Mouse (Mus musculus): ENCODE results near the gene Igsf3. TPM values are rescaled to one million over a fixed set of nuclear protein-coding genes. Genes with fewer than 3 reads are reported as not detected.
A peak's percentile ranks its signal among the peaks of the same experiment; 100 is the strongest.

Gene Igsf3
- polyA plus RNA-seq, 1 experiment from 2014 or later: 30.0 TPM

DNA sequence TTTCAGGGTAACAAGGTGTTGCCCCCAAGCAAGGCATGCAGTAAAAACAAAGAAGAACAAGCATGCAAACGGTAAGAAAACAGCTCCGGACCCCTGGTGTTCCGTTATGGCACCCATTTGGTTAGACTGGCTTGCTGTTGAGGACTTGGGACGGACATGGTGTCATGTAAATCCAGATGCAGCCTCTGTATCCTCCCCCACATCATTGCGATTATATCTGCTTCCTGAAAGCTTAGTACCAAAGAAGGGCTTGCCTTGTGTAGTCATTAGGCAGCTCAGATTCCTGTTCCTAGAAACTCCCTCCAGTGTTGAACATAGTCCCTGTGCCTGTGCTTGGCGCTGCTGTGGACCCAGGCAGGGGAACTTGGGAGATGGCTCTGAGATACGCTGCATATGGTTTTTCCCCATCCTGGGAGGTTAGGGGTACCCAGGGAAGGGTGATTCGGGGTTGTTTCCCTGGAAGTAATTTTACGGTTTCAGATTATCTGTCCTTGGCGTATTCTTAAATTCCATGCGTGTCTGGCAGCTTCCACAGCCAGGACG lies 60.2 kb downstream of the Igsf3 start:
- Histone ChIP-seq H3K27ac (ENCODE audit: low read depth, low read length) (no peak overlapping the region), H3K36me3 (ENCODE audit: control insufficient read depth, insufficient read depth, low read length) (peaks cover 16% of the 10 kb centered on the region), H3K4me2 (ENCODE audit: low read length) (no peak overlapping the region), H3K9ac (ENCODE audit: low read length) (no peak overlapping the region), H3K9me3 (replicated peaks; ENCODE audit: control insufficient read depth, low read length) (no peaks in the 10 kb centered on the region), H3K4me1 (ENCODE audit: control insufficient read depth, insufficient read depth, low read length) (no peaks in the 10 kb centered on the region), H3K4me3 (ENCODE audit: low read depth, low read length) (no peak overlapping the region), H3K27me3 (replicated peaks; ENCODE audit: control insufficient read depth, insufficient read depth, low read length) (no peaks in the 10 kb centered on the region)
- WGBS: 88% methylated on average over 12 of the region's 12 CpGs
- DNase-seq (ENCODE audit: low spot score): no peak
- no peak for ATAC-seq

DNA sequence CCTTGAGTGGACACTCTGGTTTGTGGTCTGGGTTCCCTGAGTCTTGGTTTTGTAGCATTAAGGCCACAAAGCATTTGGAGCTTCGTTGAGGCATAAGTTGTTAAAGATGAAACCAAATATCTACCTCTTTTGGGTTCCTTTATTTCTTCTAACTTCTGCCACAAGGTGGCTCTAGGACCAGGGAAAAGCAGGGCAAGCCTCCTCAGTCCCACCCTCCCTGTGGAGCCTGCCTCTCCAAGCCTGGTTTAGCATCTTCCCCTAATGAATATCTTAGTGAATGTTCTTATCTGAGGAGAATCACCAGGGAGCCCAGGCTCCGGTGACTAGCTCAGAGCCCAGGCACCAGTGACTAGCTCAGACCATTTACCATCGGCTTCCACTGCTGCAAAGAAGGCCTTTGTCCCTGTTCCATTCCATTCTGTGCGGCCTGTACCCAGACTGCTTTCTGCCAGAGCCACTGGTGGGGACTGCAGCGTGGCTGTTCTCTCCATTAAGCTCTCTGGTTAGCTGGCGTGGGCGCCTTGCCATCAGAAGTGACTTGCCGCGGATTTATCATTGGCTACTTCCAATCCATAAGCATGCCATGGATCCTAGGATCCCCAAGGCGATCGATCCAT lies 66.5 kb downstream of the Igsf3 start:
- H3K4me1 ChIP-seq (ENCODE audit: control insufficient read depth, insufficient read depth, low read length): peaks cover under 1% of the 10 kb centered on the region; the same call in 1 of the 2 replicates
- DNase-seq (ENCODE audit: low spot score) (peak; percentile 49), ATAC-seq (0 out of 2 replicates have a peak, but pooled peaks have one; percentile 47)
- H3K4me3 ChIP-seq (ENCODE audit: low read depth, low read length): no peak overlapping the region
- H3K27ac ChIP-seq (ENCODE audit: low read depth, low read length): no peak overlapping the region
- 70% methylated on average over 11 of the region's 11 CpGs for WGBS
- no peak overlapping the region for H3K4me2 ChIP-seq (ENCODE audit: low read length)
- H3K36me3 ChIP-seq (ENCODE audit: control insufficient read depth, insufficient read depth, low read length): peaks cover 6% of the 10 kb centered on the region
- no peaks in the 10 kb centered on the region for H3K27me3 ChIP-seq (replicated peaks; ENCODE audit: control insufficient read depth, insufficient read depth, low read length)
- no peak overlapping the region for H3K9ac ChIP-seq (ENCODE audit: low read length)
- H3K9me3 ChIP-seq (replicated peaks; ENCODE audit: control insufficient read depth, low read length): no peaks in the 10 kb centered on the region

DNA sequence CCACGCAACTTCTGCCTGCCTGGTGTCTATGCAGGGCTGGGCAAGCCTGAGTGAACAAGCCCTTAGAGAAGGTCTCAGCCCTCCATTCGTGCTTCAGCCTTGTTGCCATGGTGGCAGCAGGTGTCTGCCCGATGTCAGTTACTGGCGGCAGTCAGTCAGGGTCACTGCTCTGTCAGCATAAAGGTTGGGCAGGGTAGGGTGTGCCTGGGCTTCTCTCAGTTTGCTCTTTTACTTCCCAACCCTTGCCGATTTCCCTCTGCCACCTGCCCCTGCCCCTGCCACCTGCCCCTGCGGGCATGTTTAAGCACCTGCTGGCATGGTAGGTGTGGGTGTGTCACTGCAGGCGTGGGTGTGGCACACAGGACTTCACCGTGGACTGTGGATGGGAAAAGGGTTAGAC lies 67.6 kb downstream of the Igsf3 start:
- WGBS: 91% methylated on average over 8 of the region's 8 CpGs
- no peak for DNase-seq (ENCODE audit: low spot score)
- Histone ChIP-seq H3K27me3 (replicated peaks; ENCODE audit: control insufficient read depth, insufficient read depth, low read length) (no peaks in the 10 kb centered on the region), H3K4me2 (ENCODE audit: low read length) (no peak overlapping the region), H3K4me1 (ENCODE audit: control insufficient read depth, insufficient read depth, low read length) (peaks cover 6% of the 10 kb centered on the region), H3K36me3 (ENCODE audit: control insufficient read depth, insufficient read depth, low read length) (peaks cover 6% of the 10 kb centered on the region), H3K4me3 (ENCODE audit: low read depth, low read length) (no peak overlapping the region), H3K9ac (ENCODE audit: low read length) (no peak overlapping the region), H3K9me3 (replicated peaks; ENCODE audit: control insufficient read depth, low read length) (no peaks in the 10 kb centered on the region), H3K27ac (ENCODE audit: low read depth, low read length) (no peak overlapping the region)
- ATAC-seq: no peak

DNA sequence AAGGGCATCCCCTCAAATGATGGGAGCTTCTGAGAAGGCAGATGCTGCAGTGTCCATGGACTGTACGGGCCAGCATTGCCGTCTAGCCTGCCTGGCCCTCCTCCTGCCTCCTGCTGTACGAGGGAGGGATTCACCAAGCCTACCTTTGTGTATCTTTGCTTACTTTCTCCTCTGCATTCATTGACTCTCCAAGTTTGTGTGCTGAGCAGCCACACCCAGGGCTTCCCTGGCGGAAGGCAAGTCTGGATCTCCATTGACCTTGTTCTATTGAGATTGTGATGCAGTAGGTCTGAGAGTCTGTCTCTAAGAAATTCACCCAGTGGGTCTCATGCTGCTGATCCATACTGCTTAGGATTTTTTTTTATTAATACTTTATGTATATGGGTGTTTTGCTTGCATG lies 70.4 kb downstream of the Igsf3 start:
- H3K9ac ChIP-seq (ENCODE audit: low read length): no peak overlapping the region
- 72% methylated on average over 4 of the region's 4 CpGs for WGBS
- peaks cover 6% of the 10 kb centered on the region for H3K4me1 ChIP-seq (ENCODE audit: control insufficient read depth, insufficient read depth, low read length)
- H3K4me3 ChIP-seq (ENCODE audit: low read depth, low read length): no peak overlapping the region
- no peaks in the 10 kb centered on the region for H3K27me3 ChIP-seq (replicated peaks; ENCODE audit: control insufficient read depth, insufficient read depth, low read length)
- DNase-seq (ENCODE audit: low spot score) (no peak), ATAC-seq (no peak)
- no peaks in the 10 kb centered on the region for H3K9me3 ChIP-seq (replicated peaks; ENCODE audit: control insufficient read depth, low read length)
- no peak overlapping the region for H3K27ac ChIP-seq (ENCODE audit: low read depth, low read length)
- H3K36me3 ChIP-seq (ENCODE audit: control insufficient read depth, insufficient read depth, low read length): peaks cover 9% of the 10 kb centered on the region
- no peak overlapping the region for H3K4me2 ChIP-seq (ENCODE audit: low read length)

DNA sequence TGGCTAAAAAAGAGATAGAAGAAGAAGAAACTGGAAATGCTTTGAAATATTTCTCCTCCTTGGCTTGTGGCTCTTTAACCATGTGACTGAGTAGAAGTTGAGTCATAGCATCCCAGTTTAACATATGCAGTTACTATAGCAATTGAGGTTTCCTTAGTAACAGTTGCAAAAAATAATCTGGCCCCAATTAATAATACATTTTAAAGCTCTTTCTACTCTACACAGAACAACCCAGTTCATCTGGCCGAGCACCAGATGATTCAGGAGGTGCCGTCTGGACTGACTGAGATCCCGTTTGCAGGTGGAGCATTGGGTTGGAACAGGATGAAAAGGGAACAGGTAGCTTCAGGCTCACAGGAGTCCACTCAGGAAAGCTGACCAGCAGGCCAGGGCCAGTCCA lies 71.9 kb downstream of the Igsf3 start:
- Histone ChIP-seq H3K36me3 (ENCODE audit: control insufficient read depth, insufficient read depth, low read length) (peaks cover 18% of the 10 kb centered on the region), H3K27ac (ENCODE audit: low read depth, low read length) (peak overlapping the region; percentile 33; the same call in 1 of the 2 replicates), H3K4me3 (ENCODE audit: low read depth, low read length) (no peak overlapping the region), H3K4me1 (ENCODE audit: control insufficient read depth, insufficient read depth, low read length) (peaks cover 6% of the 10 kb centered on the region), H3K9me3 (replicated peaks; ENCODE audit: control insufficient read depth, low read length) (no peaks in the 10 kb centered on the region), H3K27me3 (replicated peaks; ENCODE audit: control insufficient read depth, insufficient read depth, low read length) (no peaks in the 10 kb centered on the region), H3K4me2 (ENCODE audit: low read length) (no peak overlapping the region), H3K9ac (ENCODE audit: low read length) (no peak overlapping the region)
- 67% methylated on average over 3 of the region's 3 CpGs for WGBS
- ATAC-seq (peak; percentile 24; the same call in 1 of the 2 replicates), DNase-seq (ENCODE audit: low spot score) (peak; percentile 38)

DNA sequence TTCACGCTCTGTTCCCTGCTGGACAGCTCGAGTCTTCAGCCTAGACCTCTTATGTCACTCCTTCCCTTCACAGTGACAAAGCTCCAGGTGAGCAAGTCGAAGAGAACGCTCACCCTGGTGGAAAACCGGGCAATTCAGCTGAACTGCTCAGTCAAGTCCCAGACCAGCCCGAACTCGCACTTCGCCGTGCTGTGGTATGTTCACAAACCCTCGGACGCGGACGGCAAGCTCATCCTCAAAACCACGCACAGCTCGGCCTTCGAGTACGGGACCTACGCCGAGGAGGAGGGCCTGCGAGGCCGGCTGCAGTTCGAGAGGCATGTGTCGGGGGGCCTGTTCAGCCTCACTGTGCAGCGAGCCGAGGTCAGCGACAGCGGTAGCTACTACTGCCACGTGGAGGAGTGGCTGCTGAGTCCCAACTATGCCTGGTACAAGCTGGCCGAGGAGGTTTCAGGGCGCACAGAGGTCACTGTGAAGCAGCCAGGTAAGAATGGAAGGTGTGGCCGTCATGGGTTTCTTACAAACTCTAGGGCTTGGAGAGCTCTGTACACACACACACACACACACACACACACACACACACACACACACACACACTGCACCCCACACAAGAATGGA lies 74.0 kb downstream of the Igsf3 start:
- H3K4me3 ChIP-seq (ENCODE audit: low read depth, low read length): no peak overlapping the region
- ATAC-seq: no peak
- peaks cover 30% of the 10 kb centered on the region for H3K36me3 ChIP-seq (ENCODE audit: control insufficient read depth, insufficient read depth, low read length)
- peaks cover 6% of the 10 kb centered on the region for H3K4me1 ChIP-seq (ENCODE audit: control insufficient read depth, insufficient read depth, low read length)
- 92% methylated on average over 31 of the region's 31 CpGs for WGBS
- no peak overlapping the region for H3K9ac ChIP-seq (ENCODE audit: low read length)
- H3K9me3 ChIP-seq (replicated peaks; ENCODE audit: control insufficient read depth, low read length): no peaks in the 10 kb centered on the region
- no peak for DNase-seq (ENCODE audit: low spot score)
- H3K27ac ChIP-seq (ENCODE audit: low read depth, low read length): no peak overlapping the region
- H3K27me3 ChIP-seq (replicated peaks; ENCODE audit: control insufficient read depth, insufficient read depth, low read length): no peaks in the 10 kb centered on the region
- no peak overlapping the region for H3K4me2 ChIP-seq (ENCODE audit: low read length)

DNA sequence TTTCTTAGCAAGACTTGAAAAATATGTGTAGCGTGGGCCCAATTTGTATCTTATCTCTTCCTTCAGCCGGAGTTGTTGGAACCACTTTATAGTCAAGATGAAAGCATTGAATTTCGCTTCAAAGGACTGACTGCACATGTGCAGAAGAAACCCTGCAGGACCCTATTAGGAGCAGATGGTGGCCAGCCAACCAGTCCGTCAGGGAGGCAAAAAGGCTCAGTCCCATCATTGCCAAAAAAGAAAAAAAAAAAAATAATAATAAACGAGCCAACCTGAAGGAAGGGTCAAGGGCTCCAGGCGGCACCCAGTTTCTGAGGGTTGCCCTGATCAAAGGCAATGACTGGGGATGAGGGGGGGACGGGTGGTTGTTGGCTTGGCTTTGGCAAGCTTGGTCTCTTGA lies 83.7 kb downstream of the Igsf3 start:
- WGBS: 77% methylated on average over 7 of the region's 7 CpGs
- no peak overlapping the region for H3K9ac ChIP-seq (ENCODE audit: low read length)

DNA sequence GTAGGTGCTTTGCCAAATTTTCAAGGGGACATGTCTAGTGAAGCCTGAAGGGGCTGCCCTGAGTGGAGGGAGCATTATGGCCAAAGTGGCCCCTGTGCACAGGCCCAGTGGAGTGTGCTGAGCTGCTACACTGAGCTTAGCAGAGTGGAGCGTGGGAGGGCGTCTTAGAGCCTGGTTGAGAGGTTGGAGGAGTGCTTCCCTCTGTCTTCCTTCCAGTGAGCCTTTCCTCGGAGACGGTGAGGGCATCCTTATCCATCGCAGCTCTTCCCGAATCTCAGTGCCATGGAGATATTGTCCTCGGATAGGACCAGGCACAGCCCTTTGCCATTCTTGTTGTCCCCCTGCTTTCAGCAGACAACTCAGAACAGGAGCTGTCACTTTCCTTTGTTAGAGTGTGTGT lies 84.2 kb downstream of the Igsf3 start:
- H3K4me2 ChIP-seq (ENCODE audit: low read length): no peak overlapping the region
- ATAC-seq: no peak
- 62% methylated on average over 7 of the region's 7 CpGs for WGBS
- H3K4me3 ChIP-seq (ENCODE audit: low read depth, low read length): no peak overlapping the region
- DNase-seq (ENCODE audit: low spot score): no peak
- H3K4me1 ChIP-seq (ENCODE audit: control insufficient read depth, insufficient read depth, low read length): no peaks in the 10 kb centered on the region; the same call in 1 of the 2 replicates
- H3K27me3 ChIP-seq (replicated peaks; ENCODE audit: control insufficient read depth, insufficient read depth, low read length): no peaks in the 10 kb centered on the region
- H3K9me3 ChIP-seq (replicated peaks; ENCODE audit: control insufficient read depth, low read length): no peaks in the 10 kb centered on the region
- H3K36me3 ChIP-seq (ENCODE audit: control insufficient read depth, insufficient read depth, low read length): peaks cover 23% of the 10 kb centered on the region
- H3K27ac ChIP-seq (ENCODE audit: low read depth, low read length): 0 out of 2 replicates have a peak overlapping the region, but pooled peaks have one; percentile 0
- no peak overlapping the region for H3K9ac ChIP-seq (ENCODE audit: low read length)

More for the DNA sequence above, 83.7 kb downstream of the Igsf3 start:
- Histone ChIP-seq H3K27me3 (replicated peaks; ENCODE audit: control insufficient read depth, insufficient read depth, low read length) (no peaks in the 10 kb centered on the region), H3K4me3 (ENCODE audit: low read depth, low read length) (no peak overlapping the region), H3K36me3 (ENCODE audit: control insufficient read depth, insufficient read depth, low read length) (peaks cover 24% of the 10 kb centered on the region), H3K4me2 (ENCODE audit: low read length) (no peak overlapping the region), H3K27ac (ENCODE audit: low read depth, low read length) (no peak overlapping the region), H3K9me3 (replicated peaks; ENCODE audit: control insufficient read depth, low read length) (no peaks in the 10 kb centered on the region), H3K4me1 (ENCODE audit: control insufficient read depth, insufficient read depth, low read length) (no peaks in the 10 kb centered on the region; the same call in 1 of the 2 replicates)
- no peak for ATAC-seq
- DNase-seq (ENCODE audit: low spot score): no peak

DNA sequence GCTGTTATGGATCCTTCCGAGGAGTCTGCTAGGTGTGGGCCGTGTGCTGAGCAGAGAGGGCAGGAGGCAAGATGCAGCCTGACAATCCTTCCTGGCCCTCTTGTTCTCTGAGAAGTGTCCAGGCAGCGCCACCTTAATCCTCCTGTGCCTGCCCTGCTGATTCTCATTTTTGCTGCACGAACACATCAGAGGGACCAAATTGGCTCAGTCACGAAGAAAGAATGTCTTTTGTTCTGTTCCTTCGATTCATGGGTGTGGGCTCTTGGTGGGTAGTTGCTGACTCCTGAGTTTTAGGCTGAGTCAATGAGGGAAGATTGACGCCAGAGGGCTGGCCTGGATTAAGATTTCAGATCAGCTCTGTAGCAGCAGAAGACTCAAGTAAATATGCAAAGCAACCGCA lies 84.9 kb downstream of the Igsf3 start:
- H3K4me3 ChIP-seq (ENCODE audit: low read depth, low read length): no peak overlapping the region
- 0 out of 2 replicates have a peak overlapping the region, but pooled peaks have one; percentile 0 for H3K4me2 ChIP-seq (ENCODE audit: low read length)
- H3K36me3 ChIP-seq (ENCODE audit: control insufficient read depth, insufficient read depth, low read length): peaks cover 23% of the 10 kb centered on the region
- peak overlapping the region; percentile 65; the same call in 1 of the 2 replicates for H3K27ac ChIP-seq (ENCODE audit: low read depth, low read length)
- H3K4me1 ChIP-seq (ENCODE audit: control insufficient read depth, insufficient read depth, low read length): no peaks in the 10 kb centered on the region; the same call in 1 of the 2 replicates
- ATAC-seq (peak; percentile 49; the same call in 1 of the 2 replicates), DNase-seq (ENCODE audit: low spot score) (peak; percentile 41)
- WGBS: 10% methylated on average over 8 of the region's 8 CpGs
- H3K9me3 ChIP-seq (replicated peaks; ENCODE audit: control insufficient read depth, low read length): no peaks in the 10 kb centered on the region
- H3K9ac ChIP-seq (ENCODE audit: low read length): no peak overlapping the region
- H3K27me3 ChIP-seq (replicated peaks; ENCODE audit: control insufficient read depth, insufficient read depth, low read length): no peaks in the 10 kb centered on the region

Data from forebrain, embryonic 14.5 days (tissue).